Mouse (Mus musculus) kidney, postnatal 36 days (tissue): ENCODE data around the gene Abraxas2.
A peak's percentile ranks its signal among the peaks of the same experiment; 100 is the strongest.

ENCODE experiments used
- DNase-seq, 2 experiments: peaks; one replicate each; pipeline ENCODE4 v3.0.0; 2021 to 2022; ENCODE audit warnings: mixed read lengths in 2 of 2

Abraxas2 gene

GRCm38 (mm10) chr7:132900826-132901531 lies 42.0 kb downstream of the Abraxas2 start:
- DNase-seq = no peak

- peak in 1 of 2 experiments; percentile 32 for DNase-seq
Measured at GRCm38 (mm10) chr7:132903796-132904195, 44.8 kb downstream of the Abraxas2 start.

GRCm38 (mm10) chr7:132921971-132922370 lies 62.9 kb downstream of the Abraxas2 start:
- no peak for DNase-seq

- peak; percentile 18 to 26 for DNase-seq
Measured at GRCm38 (mm10) chr7:132925227-132925626, 66.2 kb downstream of the Abraxas2 start.

GRCm38 (mm10) chr7:132927201-132927600 lies 68.2 kb downstream of the Abraxas2 start:
- no peak for DNase-seq

- peak; percentile 11 to 36 for DNase-seq
Measured at GRCm38 (mm10) chr7:132930055-132930454, 71.0 kb downstream of the Abraxas2 start.

GRCm38 (mm10) chr7:132930850-132931559 lies 72.0 kb downstream of the Abraxas2 start, which contains the start of gene Zranb1:
TSS of gene Zranb1 (plus strand) at chr7:132931142.
- DNase-seq = peak; percentile 99

GRCm38 (mm10) chr7:132931560-132932351 lies 72.7 kb downstream of the Abraxas2 start:
- DNase-seq = peak; percentile 41 to 68

- DNase-seq = no peak
Measured at GRCm38 (mm10) chr7:132933331-132933730, 74.3 kb downstream of the Abraxas2 start.
